Mouse (Mus musculus) megakaryocyte, embryonic 14.5 days (primary cell): ENCODE measurements around the gene Jak2. TPM values are rescaled to one million over a fixed set of nuclear protein-coding genes. Genes with fewer than 3 reads are reported as not detected.
A peak's percentile ranks its signal among the peaks of the same experiment; 100 is the strongest.

Source experiments
- H3K27me3 ChIP-seq: replicated peaks from 2 replicates; pipeline ENCODE3; 2012; ENCODE audit warnings: inconsistent platforms
- H3K36me3 ChIP-seq: replicated peaks from 2 replicates; pipeline ENCODE3; 2012; ENCODE audit warnings: low read length, inconsistent platforms, mixed read lengths
- H3K4me1 ChIP-seq: 2 replicates; pipeline ENCODE4 v1.6.1; 2012; ENCODE audit warnings: inconsistent platforms
- H3K4me3 ChIP-seq: replicated peaks from 2 replicates; pipeline ENCODE3; 2012; ENCODE audit warnings: moderate library complexity, mild to moderate bottlenecking, inconsistent platforms
- H3K9me3 ChIP-seq: 2 replicates; pipeline ENCODE4 v1.6.1; 2012; ENCODE audit warnings: inconsistent platforms
- FLI1 ChIP-seq: IDR thresholded peaks from 2 replicates; pipeline ENCODE4 v1.6.1; 2012; ENCODE audit warnings: low read length, inconsistent platforms, mixed read lengths
- GATA1 ChIP-seq: IDR thresholded peaks from 3 replicates; pipeline ENCODE4 v1.6.1; 2012; ENCODE audit warnings: mixed read lengths, low read length, inconsistent platforms, borderline replicate concordance
- polyA plus RNA-seq: library from polyadenylated mRNA; stranded (reverse); fragments of >175 nt; gene quantifications from 2 replicates; pipeline ENCODE4 v1.2.3, GENCODE M21; 2012; ENCODE audit warnings: low replicate concordance; ENCODE audit not compliant: insufficient read depth

Jak2 gene
- polyA plus RNA-seq, 1 experiment = 3.2 TPM

GRCm38 (mm10) chr19:29354895-29355877, 103.6 kb downstream of the Jak2 start:
- Histone ChIP-seq H3K9me3 (no peaks in the 10 kb centered on the region), H3K27me3 (no peaks in the 10 kb centered on the region), H3K36me3 (peaks cover 73% of the 10 kb centered on the region), H3K4me3 (peak overlapping the region; percentile 89), H3K4me1 (peaks cover 14% of the 10 kb centered on the region)
- no peak for TF ChIP-seq FLI1
- no peak for TF ChIP-seq GATA1

GRCm38 (mm10) chr19:29356281-29356680, 104.7 kb downstream of the Jak2 start:
- no peak for TF ChIP-seq FLI1
- no peak for TF ChIP-seq GATA1
- H3K9me3 ChIP-seq = no peaks in the 10 kb centered on the region
- H3K4me1 ChIP-seq = peaks cover 25% of the 10 kb centered on the region
- H3K36me3 ChIP-seq = peaks cover 71% of the 10 kb centered on the region
- H3K27me3 ChIP-seq = no peaks in the 10 kb centered on the region
- H3K4me3 ChIP-seq = no peak overlapping the region

- peaks cover 69% of the 10 kb centered on the region for H3K36me3 ChIP-seq
- peaks cover 47% of the 10 kb centered on the region for H3K4me1 ChIP-seq
- H3K9me3 ChIP-seq = no peaks in the 10 kb centered on the region
- no peak for TF ChIP-seq GATA1
- TF ChIP-seq FLI1 = no peak
- H3K27me3 ChIP-seq = no peaks in the 10 kb centered on the region
- H3K4me3 ChIP-seq = peak overlapping the region; percentile 42
Observed at GRCm38 (mm10) chr19:29360251-29360650, 108.6 kb downstream of the Jak2 start.

- H3K27me3 ChIP-seq = no peaks in the 10 kb centered on the region
- peaks cover 48% of the 10 kb centered on the region for H3K4me1 ChIP-seq
- TF ChIP-seq GATA1 (no peak), FLI1 (no peak)
- H3K4me3 ChIP-seq = peak overlapping the region; percentile 93
- no peaks in the 10 kb centered on the region for H3K9me3 ChIP-seq
- peaks cover 62% of the 10 kb centered on the region for H3K36me3 ChIP-seq
Observed at GRCm38 (mm10) chr19:29361468-29362130, 110.0 kb downstream of the Jak2 start.

GRCm38 (mm10) chr19:29362173-29362930, 110.7 kb downstream of the Jak2 start:
- Histone ChIP-seq H3K4me1 (peaks cover 49% of the 10 kb centered on the region), H3K36me3 (peaks cover 55% of the 10 kb centered on the region), H3K9me3 (no peaks in the 10 kb centered on the region), H3K27me3 (no peaks in the 10 kb centered on the region), H3K4me3 (peak overlapping the region; percentile 93)
- TF ChIP-seq FLI1 = no peak
- TF ChIP-seq GATA1 = no peak

Other genes with a start within 250 kb of the Jak2 start
- 5.4 and 8.1 TPM in 2 replicates for gene Ak3, start 203.9 kb upstream of the Jak2 start, polyA plus RNA-seq
- 15.5 and 37.9 TPM in 2 replicates for gene Rcl1, start 150.5 kb upstream of the Jak2 start, polyA plus RNA-seq
- 0.97 TPM in 1 of 2 replicates, not detected in the other for gene Insl6, start 73.5 kb downstream of the Jak2 start, polyA plus RNA-seq
- gene Rln1, start 82.8 kb downstream of the Jak2 start, polyA plus RNA-seq = not detected in 2 replicates
- gene Plgrkt, start 115.6 kb downstream of the Jak2 start, polyA plus RNA-seq = 39.0 and 52.8 TPM in 2 replicates
- 1.5 TPM in 1 of 2 replicates, not detected in the other for gene Cd274, start 115.6 kb downstream of the Jak2 start, polyA plus RNA-seq
- not detected in 2 replicates for gene Pdcd1lg2, start 159.1 kb downstream of the Jak2 start, polyA plus RNA-seq